21 mouse cellular contexts compared by ENCODE assay signal in genomic region chr10:24599802-24600201, GRCm38 (mm10). TPM values are rescaled to one million over a fixed set of nuclear protein-coding genes. Genes with fewer than 3 reads are reported as not detected.
DNase-seq lines count a peak whose midpoint lies in the region; ATAC-seq and TF ChIP-seq lines count a peak whose summit lies in the region.
"Had no signal": no experiment of that assay in that cellular context is flagged by ENCODE, and none has a peak within 500 bp of the region (broad histone marks: within the 10 kb centered on the region; RNA-seq: fewer than 3 reads in every experiment).

No protein-coding gene starts in this region.

- no peak for TF ChIP-seq CTCF in heart, adult 2 months (IDR thresholded peaks at IDR 0.05)
- TF ChIP-seq CTCF in kidney, postnatal 0 days (IDR thresholded peaks at IDR 0.05; ENCODE audit: low read depth): no peak
- TF ChIP-seq CTCF in heart, postnatal 0 days (IDR thresholded peaks at IDR 0.05; ENCODE audit: low read depth): no peak

- peaks cover 6% of the 10 kb centered on the region; the same call in 1 of the 2 replicates for H3K4me1 ChIP-seq in heart, adult 2 months (ENCODE audit: control insufficient read depth, insufficient read depth, low read length)
- 0 out of 2 replicates have a peak, but pooled peaks cover 11% of the 10 kb centered on the region for H3K4me1 ChIP-seq in kidney, postnatal 0 days (replicated peaks; ENCODE audit: insufficient read depth, low read length)
- H3K4me1 ChIP-seq in kidney, embryonic 15.5 days: peaks cover 20% of the 10 kb centered on the region
- peaks cover 10% of the 10 kb centered on the region for H3K4me1 ChIP-seq in heart, postnatal 0 days (ENCODE audit: control insufficient read depth, insufficient read depth)
- H3K4me1 ChIP-seq: liver, embryonic 15.5 days had no signal

- H3K4me3 ChIP-seq in heart, adult 2 months: no peak overlapping the region
- H3K4me3 ChIP-seq in kidney, postnatal 0 days (replicated peaks; ENCODE audit: low read depth, low read length): no peak overlapping the region
- no peak overlapping the region for H3K4me3 ChIP-seq in kidney, embryonic 15.5 days (replicated peaks)
- H3K4me3 ChIP-seq in heart, postnatal 0 days (ENCODE audit: low read depth, low read length): no peak overlapping the region
- H3K4me3 ChIP-seq: embryonic facial prominence, embryonic 15.5 days; forebrain, embryonic 10.5 days; hindbrain, embryonic 13.5 days; limb, embryonic 15.5 days; liver, embryonic 15.5 days; midbrain, embryonic 12.5 days had no signal

- H3K79me2 ChIP-seq in heart, adult 2 months (replicated peaks; ENCODE audit: control insufficient read depth, insufficient read depth, low read length): no peaks in the 10 kb centered on the region

- no peak for TF ChIP-seq POLR2A in heart, adult 2 months (IDR thresholded peaks at IDR 0.05; ENCODE audit: insufficient read depth, low read depth, low read length)

- peak overlapping the region; percentile 53 for H3K27ac ChIP-seq in heart, adult 2 months
- no peak overlapping the region for H3K27ac ChIP-seq in kidney, postnatal 0 days
- H3K27ac ChIP-seq in kidney, embryonic 15.5 days: no peak overlapping the region
- peak overlapping the region; percentile 48; the same call in 1 of the 2 replicates for H3K27ac ChIP-seq in heart, postnatal 0 days (ENCODE audit: low read depth)
- H3K27ac ChIP-seq: embryonic facial prominence, embryonic 15.5 days; forebrain, embryonic 10.5 days; hindbrain, embryonic 13.5 days; limb, embryonic 15.5 days; liver, embryonic 15.5 days; midbrain, embryonic 12.5 days had no signal

- no peak overlapping the region for H3K9ac ChIP-seq in heart, adult 2 months (ENCODE audit: low read depth, low read length)
- no peak overlapping the region for H3K9ac ChIP-seq in kidney, postnatal 0 days (ENCODE audit: low read depth, low read length)
- H3K9ac ChIP-seq in kidney, embryonic 15.5 days: no peak overlapping the region
- H3K9ac ChIP-seq in heart, postnatal 0 days (replicated peaks; ENCODE audit: low read depth, low read length): no peak overlapping the region
- H3K9ac ChIP-seq: embryonic facial prominence, embryonic 15.5 days; forebrain, postnatal 0 days; hindbrain, embryonic 13.5 days; limb, embryonic 15.5 days; liver, embryonic 15.5 days; midbrain, embryonic 12.5 days had no signal

- no peak for TF ChIP-seq EP300 in heart, adult 2 months (IDR thresholded peaks at IDR 0.05; ENCODE audit: insufficient read depth, low read depth, low read length)
- TF ChIP-seq EP300 in heart, postnatal 0 days (IDR thresholded peaks at IDR 0.05; ENCODE audit: low read depth): no peak

- H3K27me3 ChIP-seq in heart, adult 2 months (ENCODE audit: control insufficient read depth, insufficient read depth, low read length): no peaks in the 10 kb centered on the region
- no peaks in the 10 kb centered on the region for H3K27me3 ChIP-seq in kidney, postnatal 0 days (ENCODE audit: insufficient read depth, low read length)
- H3K27me3 ChIP-seq in kidney, embryonic 15.5 days: no peaks in the 10 kb centered on the region
- H3K27me3 ChIP-seq in heart, postnatal 0 days (ENCODE audit: control insufficient read depth, insufficient read depth, low read length): no peaks in the 10 kb centered on the region
- H3K27me3 ChIP-seq: embryonic facial prominence, embryonic 15.5 days; limb, embryonic 15.5 days; Patski had no signal

- H3K4me2 ChIP-seq in kidney, postnatal 0 days (ENCODE audit: low read length): no peak overlapping the region
- H3K4me2 ChIP-seq in kidney, embryonic 15.5 days: no peak overlapping the region
- H3K4me2 ChIP-seq in heart, postnatal 0 days (ENCODE audit: low read depth, low read length): no peak overlapping the region
- H3K4me2 ChIP-seq: embryonic facial prominence, embryonic 15.5 days; hindbrain, embryonic 13.5 days; limb, embryonic 15.5 days; liver, embryonic 15.5 days; midbrain, embryonic 12.5 days had no signal

- ATAC-seq in kidney, postnatal 0 days (replicated peaks; ENCODE audit: low FRiP score, low read depth): no peak
- ATAC-seq in kidney, embryonic 15.5 days (replicated peaks; ENCODE audit: low FRiP score): no peak
- ATAC-seq in heart, postnatal 0 days (ENCODE audit: insufficient read depth, low read depth): no peak
- ATAC-seq: forebrain, postnatal 0 days; inflammation-experienced regulatory T-cells, adult 6 months; Patski had no signal

- no peaks in the 10 kb centered on the region for H3K9me3 ChIP-seq in kidney, postnatal 0 days (replicated peaks; ENCODE audit: low read length)
- no peaks in the 10 kb centered on the region for H3K9me3 ChIP-seq in kidney, embryonic 15.5 days (replicated peaks)
- no peaks in the 10 kb centered on the region for H3K9me3 ChIP-seq in heart, postnatal 0 days (replicated peaks; ENCODE audit: control insufficient read depth, low read length)
- H3K9me3 ChIP-seq: embryonic facial prominence, embryonic 15.5 days; forebrain, embryonic 10.5 days; hindbrain, embryonic 13.5 days; limb, embryonic 15.5 days; liver, embryonic 15.5 days had no signal

- DNase-seq in heart, adult 2 months: peak in 1 of 2 experiments; percentile 31
- no peak for DNase-seq in heart, postnatal 4 days
- DNase-seq in kidney, postnatal 0 days (ENCODE audit: low spot score): peak; percentile 56
- peak; percentile 48 for DNase-seq in NIH3T3 (ENCODE audit: low read depth)
- no peak for DNase-seq in heart, postnatal 0 days (ENCODE audit: low spot score)
- no peak for DNase-seq in right cerebral cortex, postnatal 14 days
- DNase-seq: cerebellum, adult 18-20 months; cerebellum, postnatal 36 days; forebrain, postnatal 0 days had no signal

- intact Hi-C loops in heart, adult 2 months (cut with DNase I): no loop called here

- WGBS in heart, adult 2 months: 50% methylated on average over 5 of the region's 5 CpGs
- WGBS in kidney, postnatal 0 days: 57% methylated on average over 5 of the region's 5 CpGs
- WGBS in kidney, embryonic 15.5 days: 67% methylated on average over 5 of the region's 5 CpGs
- WGBS in heart, postnatal 0 days: 55% methylated on average over 5 of the region's 5 CpGs

- peaks cover 11% of the 10 kb centered on the region for H3K36me3 ChIP-seq in heart, adult 2 months (ENCODE audit: control insufficient read depth, insufficient read depth, low read length)
- H3K36me3 ChIP-seq in kidney, postnatal 0 days (ENCODE audit: insufficient read depth, low read length): 0 out of 2 replicates have a peak, but pooled peaks cover 4% of the 10 kb centered on the region
- no peaks in the 10 kb centered on the region for H3K36me3 ChIP-seq in kidney, embryonic 15.5 days
- peaks cover 18% of the 10 kb centered on the region for H3K36me3 ChIP-seq in heart, postnatal 0 days (replicated peaks; ENCODE audit: control insufficient read depth, insufficient read depth, low read length)
- H3K36me3 ChIP-seq: embryonic facial prominence, embryonic 15.5 days; hindbrain, embryonic 13.5 days; limb, embryonic 15.5 days; liver, embryonic 15.5 days; midbrain, embryonic 12.5 days had no signal

RNA-seq across cellular contexts. Expression of gene Ccn2, which starts 4.6 kb away (rescaled TPM):
- 100 to 1,000 TPM in 1 of 2 experiments, 10 to 100 TPM in 1; 62.8 to 108 TPM for total RNA-seq in heart, adult 2 months (2021)
- polyA plus RNA-seq in heart, adult 2 months (2012; rRNA removed): 93.2 and 141 TPM in 2 replicates
- 100 to 1,000 TPM; 160 to 233 TPM for total RNA-seq in heart, postnatal 4 days (2021)
- polyA plus RNA-seq in kidney, postnatal 0 days (2015; fragmentation: Nextera tagmentation; extraction: Ambion mirVana): 14.3 and 18.4 TPM in 2 replicates
- polyA plus RNA-seq in kidney, embryonic 15.5 days (2015; fragmentation: Nextera tagmentation; extraction: Ambion mirVana): 8.7 and 10.0 TPM in 2 replicates
- 265 and 376 TPM in 2 replicates for total RNA-seq in heart, postnatal 0 days (2014; rRNA removed; ENCODE audit: low replicate concordance)
- polyA plus RNA-seq in heart, postnatal 0 days (2015; fragmentation: Nextera tagmentation; extraction: Ambion mirVana): 15.3 and 24.4 TPM in 2 replicates
- total RNA-seq: granulocyte monocyte progenitor cell, adult 5-6 weeks; megakaryocyte progenitor cell, adult 5-6 weeks; monocyte, adult 5-6 weeks had no signal
- polyA plus RNA-seq: inflammation-experienced regulatory T-cells, adult 6 months had no signal

Comparison
In these comparisons a context has a peak if more than half of its experiments do, and no peak if none do; other contexts are left out.
1. DNase-seq: peak in kidney, postnatal 0 days (single experiment) and NIH3T3 (single experiment); none in heart, postnatal 4 days (single experiment), heart, postnatal 0 days (single experiment) and right cerebral cortex, postnatal 14 days (single experiment).
2. H3K27ac ChIP-seq: peak in heart, adult 2 months (single experiment) and heart, postnatal 0 days (single experiment); none in kidney, postnatal 0 days (single experiment) and kidney, embryonic 15.5 days (single experiment).